Mouse (Mus musculus) lung, adult 2 months (tissue): ENCODE measurements around the gene Defa28.
"Not testable (repeated sequence)": the region's sequence is repeated elsewhere in the genome, so short reads cannot be mapped to it uniquely, and the experiment has no call there.

Source experiments
- CTCF ChIP-seq: fragments of 200-500 bp; IDR thresholded peaks from 2 replicates; pipeline ENCODE4 v1.5.1; 2011; ENCODE audit warnings: mild to moderate bottlenecking, low read length, control low read depth; ENCODE audit not compliant: insufficient read depth
- POLR2A ChIP-seq: fragments of 200-500 bp; IDR thresholded peaks from 2 replicates; pipeline ENCODE4 v1.6.1; 2011; ENCODE audit warnings: low read depth, mild to moderate bottlenecking, control low read depth, low read length, borderline replicate concordance; ENCODE audit errors: extremely low read depth

- TF ChIP-seq CTCF, POLR2A: not testable (repeated sequence)
Observed at GRCm38 (mm10) chr8:21617883-21618282, 35.1 kb downstream of the Defa28 start, which contains the start of gene Defa26.
